Mouse (Mus musculus) cortical plate, adult 2 months (tissue): Measurements from ENCODE around the gene Fam71e1. TPM values are rescaled to one million over a fixed set of nuclear protein-coding genes. Genes with fewer than 3 reads are reported as not detected.

ENCODE experiments used
- H3K27ac ChIP-seq: fragments of 200-500 bp; 2 replicates; pipeline ENCODE4 v1.5.1; 2012; ENCODE audit warnings: low read length, control low read depth, inconsistent platforms; ENCODE audit not compliant: insufficient read depth
- H3K4me1 ChIP-seq: fragments of 200-500 bp; 2 replicates; pipeline ENCODE4 v1.6.1; 2011; ENCODE audit warnings: low read length; ENCODE audit not compliant: control insufficient read depth, insufficient read depth
- H3K4me3 ChIP-seq: fragments of 200-500 bp; 2 replicates; pipeline ENCODE4 v1.5.1; 2011; ENCODE audit warnings: mild to moderate bottlenecking, low read length, control low read depth; ENCODE audit not compliant: insufficient read depth
- CTCF ChIP-seq: fragments of 200-500 bp; IDR thresholded peaks from 2 replicates; pipeline ENCODE4 v1.5.1; 2011; ENCODE audit warnings: mild to moderate bottlenecking, control low read depth, low read length; ENCODE audit not compliant: insufficient read depth; ENCODE audit errors: extremely low read depth
- POLR2A ChIP-seq: fragments of 200-500 bp; IDR thresholded peaks from 2 replicates; pipeline ENCODE4 v1.6.1; 2011; ENCODE audit warnings: mild to moderate bottlenecking, low read length, control low read depth; ENCODE audit not compliant: insufficient read depth; ENCODE audit errors: extremely low read depth
- polyA plus RNA-seq: library from polyadenylated mRNA; depleted of rRNA; stranded (reverse); fragments of >200 nt; gene quantifications from 2 replicates; pipeline ENCODE4 v1.2.3, GENCODE M21; 2012; rRNA removed

Fam71e1 gene
- polyA plus RNA-seq, 1 experiment, result 27.0 TPM

DNA sequence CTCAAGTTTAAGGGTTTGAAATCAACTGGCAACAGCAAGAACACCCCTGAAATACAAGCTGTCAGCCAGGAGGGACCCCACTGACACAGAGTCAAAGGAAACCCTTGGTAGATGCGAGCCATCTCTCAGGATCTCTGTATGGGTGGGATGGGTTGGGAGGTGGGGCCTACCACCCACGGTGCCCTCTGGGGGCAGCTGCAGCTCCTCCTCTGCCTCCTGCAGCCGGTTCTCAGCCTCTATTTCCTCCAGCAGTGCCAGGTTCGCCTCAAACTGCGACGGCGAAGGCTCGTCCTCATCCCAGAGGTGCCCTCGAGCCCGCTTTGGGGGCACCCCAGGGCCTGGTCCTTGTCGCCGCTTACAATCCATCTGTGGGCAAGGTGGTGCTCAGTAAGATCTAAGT lies 46.7 kb downstream of the Fam71e1 start:
- TF ChIP-seq POLR2A, result no peak
- TF ChIP-seq CTCF, result no peak
- no peaks in the 10 kb centered on the region for H3K4me1 ChIP-seq
- H3K27ac ChIP-seq, result no peak overlapping the region

DNA sequence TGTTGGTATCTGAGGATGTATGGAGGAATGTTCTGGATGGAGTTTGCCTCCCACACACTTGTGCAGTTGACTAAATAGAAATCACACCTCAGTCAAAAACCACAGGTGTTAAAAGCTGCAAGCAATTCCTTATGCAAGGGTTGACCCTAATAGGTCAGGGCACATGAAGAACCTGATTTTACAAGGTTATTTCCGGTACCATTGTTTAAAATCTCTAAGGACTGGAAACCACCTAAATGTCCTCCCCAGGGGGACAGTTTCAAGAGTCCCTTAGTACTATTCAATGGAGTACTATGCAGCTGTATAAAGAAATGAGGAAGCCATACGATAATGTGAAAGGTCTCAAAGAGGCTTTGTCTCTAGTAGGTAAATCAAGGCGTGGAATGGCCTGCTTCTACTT lies 49.9 kb downstream of the Fam71e1 start:
- no peak for TF ChIP-seq CTCF
- no peak for TF ChIP-seq POLR2A
- Histone ChIP-seq H3K4me1 (no peaks in the 10 kb centered on the region), H3K27ac (no peak overlapping the region), H3K4me3 (no peak overlapping the region)

More for the DNA sequence above, 46.7 kb downstream of the Fam71e1 start:
- H3K4me3 ChIP-seq, result no peak overlapping the region

DNA sequence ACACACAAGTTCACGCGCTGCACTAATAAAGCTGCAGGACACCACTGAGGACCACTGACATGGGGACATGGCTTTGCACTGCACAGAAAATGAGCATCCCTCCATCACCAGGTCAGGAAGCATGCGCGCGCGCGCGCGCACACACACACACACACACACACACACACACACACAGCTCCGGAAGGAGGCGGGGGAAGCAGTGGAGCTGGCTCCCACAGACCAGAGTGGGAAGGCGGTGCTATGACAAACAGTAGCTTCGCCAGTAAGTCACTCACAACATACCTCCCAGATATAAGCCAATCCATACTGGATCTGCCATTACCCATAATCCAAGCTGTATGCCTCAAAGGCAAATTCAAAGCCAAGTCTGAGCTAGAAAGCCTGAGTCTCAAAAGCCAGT lies 50.7 kb downstream of the Fam71e1 start:
- Histone ChIP-seq H3K4me3 (no peak overlapping the region), H3K4me1 (no peaks in the 10 kb centered on the region), H3K27ac (no peak overlapping the region)
- TF ChIP-seq POLR2A, result no peak
- no peak for TF ChIP-seq CTCF

DNA sequence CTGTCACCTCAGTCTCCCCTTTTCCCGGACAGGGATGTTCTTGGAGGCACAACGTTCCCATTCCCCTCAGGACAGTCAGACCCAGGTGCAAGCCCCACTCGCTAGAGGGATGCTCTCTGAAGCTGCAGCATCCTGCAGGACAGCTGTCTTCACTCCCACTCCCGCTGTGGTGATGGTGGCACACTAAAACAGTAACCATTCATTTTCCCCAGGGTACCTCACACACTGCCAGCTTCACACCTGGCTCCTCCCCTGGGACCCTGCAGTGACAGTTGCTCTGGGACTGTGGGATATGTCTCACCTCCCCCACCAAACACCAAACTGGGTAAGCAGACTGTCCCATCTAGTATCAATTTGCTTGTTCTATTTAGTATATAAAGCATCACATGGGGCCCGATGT lies 51.3 kb downstream of the Fam71e1 start:
- Histone ChIP-seq H3K4me3 (no peak overlapping the region; the same call in 1 of the 2 replicates), H3K27ac (no peak overlapping the region), H3K4me1 (no peaks in the 10 kb centered on the region)
- TF ChIP-seq CTCF (no peak), POLR2A (no peak)

DNA sequence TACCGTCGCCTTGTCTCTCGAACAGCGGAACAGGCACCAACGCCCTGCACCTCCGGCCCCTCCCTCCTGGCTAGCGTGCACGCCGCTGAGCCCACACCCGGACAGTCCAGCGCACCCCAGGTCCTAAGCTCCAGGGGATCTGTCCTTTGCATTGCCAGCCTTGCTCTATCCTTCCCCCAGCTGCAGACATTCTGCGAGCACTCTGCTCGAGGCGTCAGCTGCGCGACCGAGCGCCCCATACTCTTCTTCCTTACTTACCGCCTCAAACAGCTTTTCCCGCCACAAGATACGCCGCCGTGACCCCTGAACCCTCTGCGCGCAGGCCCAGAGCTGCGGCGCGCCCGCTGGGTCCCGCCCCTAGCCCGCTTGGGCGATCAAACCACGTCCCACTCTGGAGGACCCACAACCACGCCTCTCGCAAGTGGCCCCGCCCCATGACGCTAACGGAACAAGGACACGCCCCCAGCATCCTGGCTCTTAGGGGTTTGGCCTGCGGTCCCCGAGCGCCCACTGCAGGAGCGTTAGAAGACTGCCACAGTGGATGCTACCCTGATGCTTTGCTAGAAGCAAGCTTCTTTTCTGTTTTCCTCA lies 52.2 kb downstream of the Fam71e1 start, which contains the start of gene Pold1:
Gene Pold1, minus strand, starts transcription at position 353 of the 591 bp plus-strand sequence.
- 0 out of 2 replicates have a peak, but pooled peaks cover 1% of the 10 kb centered on the region for H3K4me1 ChIP-seq
- peak within 1 kb of the TSS; percentile 42 for H3K4me3 ChIP-seq
- peak; percentile 44; the same call in 1 of the 2 replicates for TF ChIP-seq POLR2A
- TF ChIP-seq CTCF, result peak; percentile 80
- H3K27ac ChIP-seq, result no peak within 1 kb of the TSS

DNA sequence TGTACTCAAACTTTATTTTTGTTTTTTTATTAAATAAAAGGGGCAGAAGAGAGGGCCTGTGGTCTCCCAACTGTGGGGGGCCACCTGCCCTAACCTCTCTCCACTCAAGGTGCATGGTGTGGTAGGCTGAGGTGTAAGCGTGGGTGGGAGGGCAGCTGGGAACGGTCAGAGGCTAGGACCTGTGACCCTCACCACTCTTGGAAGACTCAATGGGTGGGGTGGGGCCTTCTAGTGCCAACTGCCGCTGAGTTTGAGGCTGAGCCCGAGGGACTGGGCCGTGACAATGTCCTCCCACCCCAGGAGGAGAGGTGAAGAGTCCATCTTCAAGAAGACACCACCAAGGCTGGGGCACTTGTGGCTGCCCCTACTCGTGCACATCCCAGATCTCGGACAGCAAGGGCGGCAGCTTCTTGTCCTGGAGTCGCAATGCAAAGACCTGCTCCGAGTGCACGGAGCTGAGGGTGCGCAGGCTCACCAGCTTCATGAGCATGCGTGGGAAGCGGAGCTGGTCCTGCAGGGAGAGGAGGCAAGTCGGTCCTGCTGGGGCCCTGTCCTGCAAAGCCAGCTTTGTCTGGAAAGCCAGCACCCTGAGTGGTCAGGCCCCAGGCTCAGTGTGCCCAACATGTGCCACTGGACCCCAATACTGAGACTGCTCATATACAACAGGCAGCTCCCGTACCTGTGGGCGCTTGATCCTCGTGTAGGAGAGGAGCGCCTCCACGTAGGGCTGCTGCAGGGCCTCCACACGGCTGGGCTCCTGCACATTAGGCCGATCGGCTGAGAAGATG lies 53.4 kb downstream of the Fam71e1 start:
- Histone ChIP-seq H3K4me1 (0 out of 2 replicates have a peak, but pooled peaks cover 1% of the 10 kb centered on the region), H3K27ac (no peak overlapping the region), H3K4me3 (no peak overlapping the region)
- TF ChIP-seq POLR2A (no peak), CTCF (no peak)

DNA sequence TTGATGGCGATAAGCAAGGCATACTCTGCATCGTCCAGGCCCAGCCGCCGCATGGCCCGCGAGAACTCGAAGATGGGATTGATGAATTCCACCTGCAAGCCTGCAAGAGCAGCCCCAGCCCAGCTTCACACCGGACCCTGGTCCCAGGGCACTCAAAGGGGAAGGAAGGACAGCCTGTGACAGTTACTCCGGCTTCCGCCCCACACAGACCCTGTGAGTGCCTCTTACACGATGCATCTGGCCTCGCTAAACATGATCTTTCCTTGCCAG lies 54.0 kb downstream of the Fam71e1 start:
- no peak overlapping the region for H3K27ac ChIP-seq
- TF ChIP-seq CTCF (no peak), POLR2A (no peak)
- 0 out of 2 replicates have a peak, but pooled peaks cover 1% of the 10 kb centered on the region for H3K4me1 ChIP-seq
- H3K4me3 ChIP-seq, result no peak overlapping the region

Other genes starting within 250 kb of the Fam71e1 start
- 2.3 and 2.9 TPM in 2 replicates for gene 1700028J19Rik, start 249.9 kb upstream of the Fam71e1 start, polyA plus RNA-seq
- 105 TPM in 2 replicates for gene 2410002F23Rik, start 249.9 kb upstream of the Fam71e1 start, polyA plus RNA-seq
- not detected in 2 replicates for gene Acp4, start 239.2 kb upstream of the Fam71e1 start, polyA plus RNA-seq
- not detected in 2 replicates for gene Gm15517, start 235.1 kb upstream of the Fam71e1 start, polyA plus RNA-seq
- 5.4 and 5.6 TPM in 2 replicates for gene Clec11a, start 189.7 kb upstream of the Fam71e1 start, polyA plus RNA-seq
- 106 and 113 TPM in 2 replicates for gene Shank1, start 186.3 kb upstream of the Fam71e1 start, polyA plus RNA-seq
- gene Syt3, start 112.5 kb upstream of the Fam71e1 start, polyA plus RNA-seq, result 70.2 and 74.0 TPM in 2 replicates
- gene 1700008O03Rik, start 110.8 kb upstream of the Fam71e1 start, polyA plus RNA-seq, result 3.7 and 4.3 TPM in 2 replicates
- 190 and 192 TPM in 2 replicates for gene Lrrc4b, start 67.6 kb upstream of the Fam71e1 start, polyA plus RNA-seq
- 8.2 and 8.7 TPM in 2 replicates for gene Aspdh, start 31.2 kb upstream of the Fam71e1 start, polyA plus RNA-seq
- gene Josd2, start 28.6 kb upstream of the Fam71e1 start, polyA plus RNA-seq, result 232 and 256 TPM in 2 replicates
- gene Emc10, start 52 bp upstream of the Fam71e1 start, polyA plus RNA-seq, result 297 and 308 TPM in 2 replicates
- gene Mybpc2, start 28.1 kb downstream of the Fam71e1 start, polyA plus RNA-seq, result 0.04 and 0.06 TPM in 2 replicates
- 0.08 and 0.27 TPM in 2 replicates for gene Spib, start 35.5 kb downstream of the Fam71e1 start, polyA plus RNA-seq
- 11.1 and 11.6 TPM in 2 replicates for gene Pold1, start 52.3 kb downstream of the Fam71e1 start, polyA plus RNA-seq
- gene Nr1h2, start 57.4 kb downstream of the Fam71e1 start, polyA plus RNA-seq, result 89.5 and 89.6 TPM in 2 replicates
- 0.26 and 0.61 TPM in 2 replicates for gene Napsa, start 75.8 kb downstream of the Fam71e1 start, polyA plus RNA-seq
- 54.9 and 62.0 TPM in 2 replicates for gene Kcnc3, start 94.1 kb downstream of the Fam71e1 start, polyA plus RNA-seq
- 15.9 and 17.4 TPM in 2 replicates for gene Myh14, start 174.3 kb downstream of the Fam71e1 start, polyA plus RNA-seq
- gene Izumo2, start 212.2 kb downstream of the Fam71e1 start, polyA plus RNA-seq, result not detected in 2 replicates